Mouse (Mus musculus): ENCODE data around the gene Prepl. TPM values are rescaled to one million over a fixed set of nuclear protein-coding genes. Genes with fewer than 3 reads are reported as not detected.

The Prepl gene
- polyA plus RNA-seq, 1 experiment from 2014 or later = 11.9 TPM

- 44% methylated on average over 17 of the region's 22 CpGs for WGBS (ENCODE audit: missing documents)
Observed at GRCm38 (mm10) chr17:85023247-85024167, 66.5 kb downstream of the Prepl start.

GRCm38 (mm10) chr17:85020343-85020742, 69.7 kb downstream of the Prepl start:
- Histone ChIP-seq H3K36me3 (ENCODE audit: inconsistent target) (no peaks in the 10 kb centered on the region), H3K4me3 (ENCODE audit: inconsistent target) (no peak overlapping the region), H3K79me2 (ENCODE audit: inconsistent target) (no peaks in the 10 kb centered on the region), H3K27ac (no peak overlapping the region)
- 89% methylated on average over 3 of the region's 3 CpGs for WGBS (ENCODE audit: missing documents)

More at GRCm38 (mm10) chr17:85023247-85024167, 66.5 kb downstream of the Prepl start:
- Histone ChIP-seq H3K4me3 (ENCODE audit: inconsistent target) (no peak overlapping the region), H3K36me3 (ENCODE audit: inconsistent target) (no peaks in the 10 kb centered on the region), H3K27ac (no peak overlapping the region), H3K79me2 (ENCODE audit: inconsistent target) (no peaks in the 10 kb centered on the region)

GRCm38 (mm10) chr17:85018794-85019193, 71.2 kb downstream of the Prepl start:
- no peak overlapping the region for H3K4me3 ChIP-seq (ENCODE audit: inconsistent target)
- no peaks in the 10 kb centered on the region for H3K36me3 ChIP-seq (ENCODE audit: inconsistent target)
- no peaks in the 10 kb centered on the region for H3K79me2 ChIP-seq (ENCODE audit: inconsistent target)
- H3K27ac ChIP-seq = no peak overlapping the region
- WGBS (ENCODE audit: missing documents) = 6% methylated on average over 5 of the region's 5 CpGs

- H3K27ac ChIP-seq = no peak overlapping the region
Observed at GRCm38 (mm10) chr17:85018344-85018743, 71.7 kb downstream of the Prepl start.

GRCm38 (mm10) chr17:85014632-85015031, 75.4 kb downstream of the Prepl start:
- WGBS (ENCODE audit: missing documents) = 100% methylated on average over 3 of the region's 3 CpGs
- Histone ChIP-seq H3K79me2 (ENCODE audit: inconsistent target) (no peaks in the 10 kb centered on the region), H3K36me3 (ENCODE audit: inconsistent target) (peaks cover 13% of the 10 kb centered on the region; the same call in 1 of the 2 replicates), H3K27ac (no peak overlapping the region), H3K4me3 (ENCODE audit: inconsistent target) (no peak overlapping the region)

More at GRCm38 (mm10) chr17:85018344-85018743, 71.7 kb downstream of the Prepl start:
- H3K4me3 ChIP-seq (ENCODE audit: inconsistent target) = no peak overlapping the region
- 91% methylated on average over 3 of the region's 3 CpGs for WGBS (ENCODE audit: missing documents)
- no peaks in the 10 kb centered on the region for H3K36me3 ChIP-seq (ENCODE audit: inconsistent target)
- no peaks in the 10 kb centered on the region for H3K79me2 ChIP-seq (ENCODE audit: inconsistent target)

- Histone ChIP-seq H3K79me2 (ENCODE audit: inconsistent target) (no peaks in the 10 kb centered on the region), H3K4me3 (ENCODE audit: inconsistent target) (no peak overlapping the region), H3K27ac (no peak overlapping the region), H3K36me3 (ENCODE audit: inconsistent target) (peaks cover 13% of the 10 kb centered on the region; the same call in 1 of the 2 replicates)
- WGBS (ENCODE audit: missing documents) = 87% methylated on average over 6 of the region's 6 CpGs
Observed at GRCm38 (mm10) chr17:85013485-85013884, 76.6 kb downstream of the Prepl start.

Other genes starting within 250 kb of the Prepl start
- 21.6 to 28.9 TPM (median 27.6 TPM) in 3 replicates for gene Ppm1b, start 133.5 kb downstream of the Prepl start, polyA plus RNA-seq (2018)
- not detected in 3 replicates for gene Slc3a1, start 61.9 kb downstream of the Prepl start, polyA plus RNA-seq (2018)
- gene Camkmt, start 311 bp upstream of the Prepl start, polyA plus RNA-seq (2018) = 1.6 to 4.7 TPM (median 2.5 TPM) in 3 replicates